In genomic region chr2:174159035-174159434, GRCm38 (mm10) we compare ENCODE assay signal across 13 mouse cellular contexts. TPM values are rescaled to one million over a fixed set of nuclear protein-coding genes. Genes with fewer than 3 reads are reported as not detected.
A peak's percentile ranks its signal among the peaks of the same experiment; 100 is the strongest.
DNase-seq lines count a peak whose midpoint lies in the region; ATAC-seq and TF ChIP-seq lines count a peak whose summit lies in the region.
"Had no signal": no experiment of that assay in that cellular context is flagged by ENCODE, and none has a peak within 500 bp of the region (broad histone marks: within the 10 kb centered on the region; RNA-seq: fewer than 3 reads in every experiment).

No protein-coding gene starts in this region.

- H3K4me1 ChIP-seq in lung, embryonic 14.5 days (ENCODE audit: insufficient read depth), result no peaks in the 10 kb centered on the region
- H3K4me1 ChIP-seq: neural tube, embryonic 13.5 days had no signal

- no peak overlapping the region for H3K9ac ChIP-seq in lung, embryonic 14.5 days
- H3K9ac ChIP-seq: neural tube, embryonic 13.5 days had no signal

- whole genome bisulfite sequencing in lung, embryonic 14.5 days, result 70% methylated on average over 10 of the region's 10 CpGs

- ATAC-seq in lung, embryonic 14.5 days (ENCODE audit: insufficient read depth), result peak; percentile 41; the same call in 1 of the 2 replicates
- ATAC-seq: forebrain, embryonic 16.5 days had no signal

- TF ChIP-seq CTCF in lung, embryonic 14.5 days (IDR thresholded peaks at IDR 0.05; ENCODE audit: low read depth), result no peak

- H3K27ac ChIP-seq in lung, embryonic 14.5 days (ENCODE audit: low read depth), result no peak overlapping the region
- H3K27ac ChIP-seq: macrophage; neural tube, embryonic 13.5 days had no signal

- no peaks in the 10 kb centered on the region for H3K36me3 ChIP-seq in lung, embryonic 14.5 days (ENCODE audit: insufficient read depth)
- H3K36me3 ChIP-seq: neural tube, embryonic 13.5 days had no signal

- peak; percentile 58 for DNase-seq in heart, adult 11 months
- DNase-seq in heart, postnatal 4 days, result no peak
- peak; percentile 49 for DNase-seq in layer of hippocampus, adult 9-11 months
- DNase-seq in lung, embryonic 14.5 days, result peak; percentile 50
- DNase-seq in right cerebral cortex, postnatal 25 days, result peak; percentile 69
- DNase-seq in ovary, postnatal 36 days (ENCODE audit: low spot score), result no peak
- no peak for DNase-seq in cerebellum, adult 11 months
- DNase-seq in thymus, postnatal 36 days, result no peak
- DNase-seq: adrenal gland, adult 8-10 months; cerebellum, adult 18-20 months had no signal

- no peak overlapping the region for H3K4me2 ChIP-seq in lung, embryonic 14.5 days
- H3K4me2 ChIP-seq: neural tube, embryonic 13.5 days had no signal

- H3K27me3 ChIP-seq in lung, embryonic 14.5 days (ENCODE audit: insufficient read depth, low read length), result no peaks in the 10 kb centered on the region
- H3K27me3 ChIP-seq: neural tube, embryonic 13.5 days had no signal

- H3K4me3 ChIP-seq in lung, embryonic 14.5 days (ENCODE audit: low read depth, low read length), result no peak overlapping the region
- H3K4me3 ChIP-seq: neural tube, embryonic 13.5 days had no signal

- no peaks in the 10 kb centered on the region for H3K9me3 ChIP-seq in lung, embryonic 14.5 days (ENCODE audit: low read depth, low read length)
- H3K9me3 ChIP-seq: neural tube, embryonic 13.5 days had no signal

RNA-seq across cellular contexts. Expression of gene Npepl1, which starts 48.9 kb away (rescaled TPM):
- total RNA-seq in heart, postnatal 4 days (2021), result 10 to 100 TPM; 64.1 to 65.0 TPM
- polyA plus RNA-seq in lung, embryonic 14.5 days (2014; fragmentation: Nextera tagmentation; extraction: Ambion mirVana), result 56.5 and 56.8 TPM in 2 replicates

Comparison
In these comparisons a context has a peak if more than half of its experiments do, and no peak if none do; other contexts are left out.
1. DNase-seq: peak in heart, adult 11 months (single experiment), layer of hippocampus, adult 9-11 months (single experiment), lung, embryonic 14.5 days (single experiment) and right cerebral cortex, postnatal 25 days (single experiment); none in heart, postnatal 4 days (single experiment), ovary, postnatal 36 days (single experiment), cerebellum, adult 11 months (single experiment) and thymus, postnatal 36 days (0 of 2).